Mouse (Mus musculus) heart, embryonic 11.5 days (tissue): ENCODE results near the gene Gabrg3. TPM values are rescaled to one million over a fixed set of nuclear protein-coding genes. Genes with fewer than 3 reads are reported as not detected.

Source experiments
- ATAC-seq: fragments of 200-750 bp; cut with Nextera tagmentation; replicated peaks from 2 replicates; pipeline ENCODE4 v1.8.0; 2017; ENCODE audit warnings: moderate library complexity; ENCODE audit not compliant: insufficient number of reproducible peaks, low FRiP score, low TSS enrichment
- H3K27ac ChIP-seq: fragments of 300-500 bp; sonication (generic); 2 replicates; pipeline ENCODE4 v1.5.1; 2014; ENCODE audit warnings: mild to moderate bottlenecking, low read depth, low read length
- H3K27me3 ChIP-seq: fragments of 300-500 bp; sonication (generic); 2 replicates; pipeline ENCODE4 v1.6.1; 2014; ENCODE audit warnings: mild to moderate bottlenecking, low read length, mixed read lengths; ENCODE audit not compliant: control insufficient read depth, insufficient read depth
- H3K36me3 ChIP-seq: fragments of 300-500 bp; sonication (generic); 2 replicates; pipeline ENCODE4 v1.6.1; 2014; ENCODE audit warnings: mild to moderate bottlenecking, low read length, moderate library complexity, mixed read lengths; ENCODE audit not compliant: control insufficient read depth, insufficient read depth
- H3K4me1 ChIP-seq: fragments of 300-500 bp; sonication (generic); 2 replicates; pipeline ENCODE4 v1.6.1; 2014; ENCODE audit warnings: low read length; ENCODE audit not compliant: control insufficient read depth, insufficient read depth
- H3K4me2 ChIP-seq: fragments of 300-500 bp; sonication (generic); 2 replicates; pipeline ENCODE4 v1.6.1; 2014; ENCODE audit warnings: mild to moderate bottlenecking, moderate library complexity
- H3K4me3 ChIP-seq: fragments of 300-500 bp; sonication (generic); 2 replicates; pipeline ENCODE4 v1.5.1; 2014; ENCODE audit warnings: low read depth, low read length
- H3K9ac ChIP-seq: fragments of 300-500 bp; sonication (generic); 2 replicates; pipeline ENCODE4 v1.6.1; 2014; ENCODE audit warnings: mild to moderate bottlenecking, low read depth, low read length, moderate library complexity
- H3K9me3 ChIP-seq: fragments of 300-500 bp; sonication (generic); replicated peaks from 2 replicates; pipeline ENCODE4 v1.6.1; 2016; ENCODE audit warnings: low read length; ENCODE audit not compliant: control insufficient read depth
- WGBS: fragments of 180-500 bp; shearing (Covaris S2); extraction: QIAGEN DNeasy Blood & Tissue Kit; methylation state at CpG from one replicate; pipeline ENCODE4 v1.1.7; 2014; ENCODE audit not compliant: insufficient replicate concordance; 5-methylcytosine and 5-hydroxymethylcytosine counted together
- polyA plus RNA-seq: library from polyadenylated mRNA; unstranded; fragments of >200 nt; fragmentation: Nextera tagmentation; extraction: Ambion mirVana; gene quantifications from 2 replicates; pipeline ENCODE4 v1.2.1, GENCODE M21; 2014

Gabrg3 gene
- polyA plus RNA-seq = 0.34 and 0.59 TPM in 2 replicates

DNA sequence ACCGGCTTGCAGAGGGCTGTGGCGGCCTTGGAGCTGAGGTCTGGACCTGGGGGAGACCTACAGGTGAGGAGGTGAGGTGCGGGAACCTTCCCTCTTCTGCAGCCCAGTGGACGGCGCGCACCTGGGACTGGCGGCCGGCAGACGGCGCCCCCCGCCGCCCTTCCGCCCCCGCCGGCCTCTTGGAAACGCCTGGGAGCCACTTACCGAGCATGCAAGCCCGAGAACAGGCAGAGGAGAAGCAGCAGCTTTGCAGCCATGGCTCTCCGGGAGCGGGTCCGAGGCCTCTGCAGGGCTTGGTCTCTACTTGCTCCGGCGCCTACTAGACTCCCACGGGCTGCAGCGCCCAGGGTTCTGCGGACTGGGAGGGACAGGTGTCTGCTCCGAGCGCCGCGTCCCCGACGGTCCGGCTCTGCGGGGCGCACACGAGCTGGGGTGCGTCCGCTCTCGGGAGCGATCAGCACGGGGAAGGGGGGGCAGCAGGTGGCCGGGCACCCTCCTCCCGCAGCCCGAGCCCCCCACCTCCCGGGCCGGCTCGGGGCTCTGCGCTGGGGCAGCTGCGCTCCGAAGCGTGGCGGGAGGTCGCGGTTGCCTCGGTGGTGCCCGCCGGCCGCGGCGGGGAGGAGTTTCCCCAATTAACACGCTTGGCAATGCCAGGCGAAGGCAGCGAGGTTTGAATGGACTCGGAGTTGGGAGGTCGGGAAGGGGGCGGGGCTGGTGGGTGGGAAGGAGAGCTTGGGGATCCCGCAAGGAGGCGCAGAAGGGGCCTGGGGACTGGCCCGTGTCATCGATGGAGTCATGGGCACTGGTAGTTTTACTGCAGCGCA is at the start of gene Gabrg3:
TSS of gene Gabrg3 (minus strand) at position 672 of the 824 bp plus-strand sequence.
- H3K9me3 ChIP-seq = no peaks in the 10 kb centered on the region
- 0 out of 2 replicates have a peak, but pooled peaks have one; percentile 35 for ATAC-seq
- peak within 1 kb of the TSS; percentile 58 for H3K4me3 ChIP-seq
- no peaks in the 10 kb centered on the region for H3K4me1 ChIP-seq
- WGBS = under 1% methylated on average over 67 of the region's 71 CpGs
- H3K27me3 ChIP-seq = peaks cover 34% of the 10 kb centered on the region
- H3K27ac ChIP-seq = no peak within 1 kb of the TSS
- H3K9ac ChIP-seq = peak within 1 kb of the TSS; percentile 53
- H3K4me2 ChIP-seq = peak within 1 kb of the TSS; percentile 98
- no peaks in the 10 kb centered on the region for H3K36me3 ChIP-seq

- WGBS = 80% methylated on average over 1 of the region's 1 CpGs
- no peak overlapping the region for H3K4me3 ChIP-seq
- no peak overlapping the region for H3K27ac ChIP-seq
- no peak for ATAC-seq
- H3K27me3 ChIP-seq = no peaks in the 10 kb centered on the region
- no peak overlapping the region for H3K4me2 ChIP-seq
- no peaks in the 10 kb centered on the region for H3K9me3 ChIP-seq
- H3K9ac ChIP-seq = no peak overlapping the region
- no peaks in the 10 kb centered on the region for H3K4me1 ChIP-seq
- no peaks in the 10 kb centered on the region for H3K36me3 ChIP-seq
These were observed 35.7 kb upstream of the Gabrg3 start for GRCm38 (mm10) chr7:57422675-57423074.

DNA sequence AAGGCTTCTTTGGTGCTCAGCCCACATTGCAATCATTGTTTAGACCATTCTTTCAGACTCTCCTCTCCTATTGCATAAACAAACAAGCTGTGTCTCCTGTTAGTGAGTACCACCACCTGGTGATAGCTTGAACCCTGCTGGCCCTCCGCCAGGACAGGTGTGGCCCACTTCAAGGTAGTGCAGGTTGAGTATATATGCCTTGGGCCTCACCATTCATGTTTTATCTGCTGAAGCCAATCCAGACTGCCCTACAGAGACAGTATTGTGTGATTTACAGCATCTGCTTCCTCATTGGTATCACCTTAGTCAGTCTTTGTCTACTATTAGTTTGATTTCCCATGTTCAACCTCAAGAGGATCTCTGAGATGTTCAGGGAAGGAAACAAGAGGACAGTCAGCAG is 34.1 kb upstream of the Gabrg3 start:
- H3K36me3 ChIP-seq = no peaks in the 10 kb centered on the region
- H3K4me1 ChIP-seq = no peaks in the 10 kb centered on the region
- H3K27ac ChIP-seq = no peak overlapping the region
- no peaks in the 10 kb centered on the region for H3K27me3 ChIP-seq
- no peak overlapping the region for H3K4me2 ChIP-seq
- ATAC-seq = no peak
- no peaks in the 10 kb centered on the region for H3K9me3 ChIP-seq
- H3K9ac ChIP-seq = no peak overlapping the region
- H3K4me3 ChIP-seq = no peak overlapping the region
- 68% methylated on average over 1 of the region's 1 CpGs for WGBS

GRCm38 (mm10) chr7:57419392-57419791 is 32.4 kb upstream of the Gabrg3 start, which contains the start of gene Gabrb3:
Gene Gabrb3, plus strand, starts transcription at chr7:57419692.
- Histone ChIP-seq H3K4me1 (no peaks in the 10 kb centered on the region), H3K27ac (no peak within 1 kb of the TSS), H3K9me3 (no peaks in the 10 kb centered on the region), H3K27me3 (no peaks in the 10 kb centered on the region), H3K9ac (no peak within 1 kb of the TSS), H3K36me3 (no peaks in the 10 kb centered on the region), H3K4me3 (no peak within 1 kb of the TSS), H3K4me2 (no peak within 1 kb of the TSS)
- WGBS = 83% methylated on average over 2 of the region's 2 CpGs
- no peak for ATAC-seq

DNA sequence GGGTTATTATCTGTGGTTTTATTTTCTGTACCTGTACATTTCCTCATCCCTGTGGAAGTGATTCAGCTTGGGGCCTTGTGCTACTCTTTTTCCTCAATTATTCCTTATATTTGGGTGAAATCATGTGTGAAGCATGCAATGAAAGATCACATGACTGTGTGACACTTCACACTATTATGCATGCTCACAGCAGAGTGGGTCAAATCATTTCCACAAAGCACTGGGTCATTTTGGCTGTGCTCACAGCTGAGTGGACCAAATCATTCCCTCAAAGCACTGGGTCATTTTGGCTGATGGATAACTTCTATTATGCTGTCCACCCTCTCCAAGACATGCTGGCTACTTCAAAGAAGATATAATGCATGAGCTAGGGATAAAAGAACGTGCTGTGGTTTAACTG is 25.9 kb upstream of the Gabrg3 start:
- WGBS = 44% methylated on average over 1 of the region's 1 CpGs
- H3K27me3 ChIP-seq = no peaks in the 10 kb centered on the region
- H3K27ac ChIP-seq = no peak overlapping the region
- no peak overlapping the region for H3K4me2 ChIP-seq
- no peaks in the 10 kb centered on the region for H3K36me3 ChIP-seq
- H3K4me3 ChIP-seq = no peak overlapping the region
- no peaks in the 10 kb centered on the region for H3K9me3 ChIP-seq
- H3K4me1 ChIP-seq = no peaks in the 10 kb centered on the region
- no peak for ATAC-seq
- no peak overlapping the region for H3K9ac ChIP-seq

GRCm38 (mm10) chr7:57411163-57411562 is 24.2 kb upstream of the Gabrg3 start:
- 78% methylated on average over 4 of the region's 4 CpGs for WGBS
- H3K4me1 ChIP-seq = no peaks in the 10 kb centered on the region
- no peaks in the 10 kb centered on the region for H3K27me3 ChIP-seq
- ATAC-seq = no peak
- H3K4me2 ChIP-seq = no peak overlapping the region
- no peak overlapping the region for H3K9ac ChIP-seq
- H3K4me3 ChIP-seq = no peak overlapping the region
- H3K27ac ChIP-seq = no peak overlapping the region
- no peaks in the 10 kb centered on the region for H3K36me3 ChIP-seq
- no peaks in the 10 kb centered on the region for H3K9me3 ChIP-seq

DNA sequence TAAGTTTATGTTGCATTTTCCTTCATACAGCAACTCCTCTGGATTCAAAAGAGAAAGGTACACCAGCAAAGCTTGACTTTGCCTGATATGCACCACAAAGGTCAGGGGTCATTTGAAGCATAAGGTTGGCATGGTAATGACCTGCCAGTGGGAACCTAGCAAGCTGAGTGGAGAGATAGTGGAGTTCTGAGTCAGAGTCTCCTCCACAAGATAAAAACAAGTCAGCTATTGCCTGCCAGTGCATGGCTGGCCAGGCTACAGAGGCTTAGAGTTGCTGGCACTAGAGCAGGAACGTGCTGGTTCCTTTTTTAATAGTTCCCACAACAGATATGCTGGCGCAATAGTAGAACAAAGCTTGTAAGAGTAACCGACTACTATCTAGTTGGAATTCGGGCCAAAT is 6.6 kb upstream of the Gabrg3 start:
- H3K9ac ChIP-seq = no peak overlapping the region
- 70% methylated on average over 4 of the region's 4 CpGs for WGBS
- H3K27ac ChIP-seq = no peak overlapping the region
- no peak overlapping the region for H3K4me3 ChIP-seq
- no peaks in the 10 kb centered on the region for H3K4me1 ChIP-seq
- no peaks in the 10 kb centered on the region for H3K36me3 ChIP-seq
- no peak overlapping the region for H3K4me2 ChIP-seq
- H3K27me3 ChIP-seq = peaks cover 4% of the 10 kb centered on the region; the same call in 1 of the 2 replicates
- no peaks in the 10 kb centered on the region for H3K9me3 ChIP-seq
- no peak for ATAC-seq

DNA sequence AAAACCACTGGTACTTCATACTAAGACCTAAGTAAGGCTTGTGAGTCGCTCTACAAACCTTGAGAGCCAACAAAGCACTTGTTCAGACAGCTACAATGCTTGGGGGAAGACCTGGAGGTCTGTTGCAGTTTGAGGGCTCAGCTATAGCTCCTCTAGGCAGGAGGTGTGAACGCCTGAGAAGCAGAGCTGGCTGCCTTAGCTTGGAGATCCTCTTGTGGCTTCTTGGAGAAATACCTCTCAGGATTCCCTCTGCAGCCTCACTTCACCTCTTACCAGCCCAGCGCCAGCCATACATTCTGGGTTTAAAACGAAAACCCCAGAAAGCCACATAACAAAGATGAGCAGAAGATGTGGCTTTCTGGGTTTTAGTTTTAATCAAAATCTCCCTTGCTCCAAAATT is 3.1 kb upstream of the Gabrg3 start:
- H3K9me3 ChIP-seq = no peaks in the 10 kb centered on the region
- no peak overlapping the region for H3K27ac ChIP-seq
- peaks cover 32% of the 10 kb centered on the region for H3K27me3 ChIP-seq
- ATAC-seq = no peak
- H3K4me2 ChIP-seq = no peak overlapping the region
- H3K36me3 ChIP-seq = no peaks in the 10 kb centered on the region
- WGBS = 33% methylated on average over 4 of the region's 4 CpGs
- no peaks in the 10 kb centered on the region for H3K4me1 ChIP-seq
- H3K9ac ChIP-seq = no peak overlapping the region
- no peak overlapping the region for H3K4me3 ChIP-seq

DNA sequence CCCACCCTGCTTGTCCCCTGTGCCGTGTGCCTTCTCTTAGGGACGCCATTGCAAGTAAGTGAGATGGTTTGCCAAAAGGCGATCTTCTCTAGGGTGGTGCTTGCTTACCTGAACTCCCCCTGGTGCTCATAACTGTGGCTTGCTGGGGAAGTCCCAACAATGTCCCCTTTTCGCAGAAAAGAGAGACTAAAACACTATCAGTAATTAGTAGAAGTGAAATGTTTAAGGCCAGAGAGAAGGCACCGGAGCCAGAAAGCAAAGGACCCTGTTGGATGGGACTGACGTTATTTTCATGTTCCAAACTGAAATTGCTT is 310 bp upstream of the Gabrg3 start:
- Histone ChIP-seq H3K9me3 (no peaks in the 10 kb centered on the region), H3K36me3 (no peaks in the 10 kb centered on the region), H3K4me1 (no peaks in the 10 kb centered on the region), H3K4me3 (peak overlapping the region; percentile 58), H3K27ac (no peak overlapping the region), H3K4me2 (peak overlapping the region; percentile 98), H3K27me3 (peaks cover 34% of the 10 kb centered on the region), H3K9ac (no peak overlapping the region)
- ATAC-seq = no peak
- 22% methylated on average over 6 of the region's 6 CpGs for whole genome bisulfite sequencing
